Comparison of ENCODE assay signal across 8 mouse cellular contexts in genomic region chr14:79486617-79486992, GRCm38 (mm10). TPM values are rescaled to one million over a fixed set of nuclear protein-coding genes. Genes with fewer than 3 reads are reported as not detected.
DNase-seq lines count a peak whose midpoint lies in the region; ATAC-seq lines count a peak whose summit lies in the region.

No protein-coding gene starts in this region.

- ATAC-seq in kidney, embryonic 14.5 days (ENCODE audit: low FRiP score, low TSS enrichment) = no peak
- ATAC-seq in hindbrain, embryonic 11.5 days (ENCODE audit: low FRiP score) = no peak
- peak; percentile 66 for ATAC-seq in megakaryocyte-erythroid progenitor cell, adult 5-6 weeks (replicated peaks; ENCODE audit: low FRiP score, low TSS enrichment, poor library complexity, severe bottlenecking)
- ATAC-seq in CD4-positive, CD25-positive, alpha-beta regulatory T cell, adult 4 months = no peak

- H3K4me2 ChIP-seq in kidney, embryonic 14.5 days (replicated peaks; ENCODE audit: low read depth, low read length) = peak overlapping the region; percentile 53
- H3K4me2 ChIP-seq in hindbrain, embryonic 11.5 days (replicated peaks; ENCODE audit: low read depth, low read length) = peak overlapping the region; percentile 37; the same call in 1 of the 2 replicates

- no peaks in the 10 kb centered on the region for H3K36me3 ChIP-seq in kidney, embryonic 14.5 days (ENCODE audit: control insufficient read depth, insufficient read depth, low read length)
- no peaks in the 10 kb centered on the region; the same call in 1 of the 2 replicates for H3K36me3 ChIP-seq in embryonic facial prominence, embryonic 10.5 days (replicated peaks)
- no peaks in the 10 kb centered on the region for H3K36me3 ChIP-seq in hindbrain, embryonic 11.5 days (ENCODE audit: control insufficient read depth, insufficient read depth, low read length)

- 17% methylated on average over 8 of the region's 8 CpGs for WGBS in kidney, embryonic 14.5 days
- 19% methylated on average over 8 of the region's 8 CpGs for WGBS in embryonic facial prominence, embryonic 10.5 days
- 26% methylated on average over 8 of the region's 8 CpGs for WGBS in hindbrain, embryonic 11.5 days

- peak overlapping the region; percentile 18; the same call in 1 of the 2 replicates for H3K27ac ChIP-seq in kidney, embryonic 14.5 days (ENCODE audit: low read depth, low read length)
- H3K27ac ChIP-seq in embryonic facial prominence, embryonic 10.5 days (replicated peaks) = peak overlapping the region; percentile 69
- no peak overlapping the region for H3K27ac ChIP-seq in hindbrain, embryonic 11.5 days (ENCODE audit: low read depth, low read length)

- H3K9me3 ChIP-seq in kidney, embryonic 14.5 days (ENCODE audit: control insufficient read depth, low read length) = no peaks in the 10 kb centered on the region
- H3K9me3 ChIP-seq in embryonic facial prominence, embryonic 10.5 days = no peaks in the 10 kb centered on the region
- H3K9me3 ChIP-seq in hindbrain, embryonic 11.5 days (ENCODE audit: control insufficient read depth, low read length) = no peaks in the 10 kb centered on the region

- H3K9ac ChIP-seq in kidney, embryonic 14.5 days (ENCODE audit: low read depth, low read length) = peak overlapping the region; percentile 35; the same call in 1 of the 2 replicates
- H3K9ac ChIP-seq in hindbrain, embryonic 11.5 days (ENCODE audit: low read depth, low read length) = no peak overlapping the region

- H3K4me1 ChIP-seq in kidney, embryonic 14.5 days (ENCODE audit: control insufficient read depth, insufficient read depth, low read length) = peaks cover 22% of the 10 kb centered on the region
- H3K4me1 ChIP-seq in embryonic facial prominence, embryonic 10.5 days = peaks cover 47% of the 10 kb centered on the region
- peaks cover 5% of the 10 kb centered on the region; the same call in 1 of the 2 replicates for H3K4me1 ChIP-seq in hindbrain, embryonic 11.5 days (replicated peaks; ENCODE audit: control insufficient read depth, insufficient read depth, low read length)

- H3K27me3 ChIP-seq in kidney, embryonic 14.5 days (ENCODE audit: control insufficient read depth, insufficient read depth, low read length) = no peaks in the 10 kb centered on the region
- H3K27me3 ChIP-seq in embryonic facial prominence, embryonic 10.5 days (replicated peaks; ENCODE audit: low read depth, poor library complexity, severe bottlenecking) = no peaks in the 10 kb centered on the region; the same call in 1 of the 2 replicates
- H3K27me3 ChIP-seq in hindbrain, embryonic 11.5 days (ENCODE audit: control insufficient read depth, insufficient read depth, low read length) = no peaks in the 10 kb centered on the region

- H3K4me3 ChIP-seq in kidney, embryonic 14.5 days (ENCODE audit: low read length) = peak overlapping the region; percentile 31; the same call in 1 of the 2 replicates
- H3K4me3 ChIP-seq in embryonic facial prominence, embryonic 10.5 days = peak overlapping the region; percentile 52
- H3K4me3 ChIP-seq in hindbrain, embryonic 11.5 days (ENCODE audit: low read depth, low read length) = no peak overlapping the region

- no peak for DNase-seq in kidney, adult 11 months
- DNase-seq in embryonic facial prominence, embryonic 10.5 days (ENCODE audit: low spot score) = no peak
- DNase-seq in hindbrain, embryonic 11.5 days (ENCODE audit: low spot score) = no peak
- DNase-seq in frontal cortex, postnatal 10 days (ENCODE audit: low spot score in 2 of 2) = no peak
- DNase-seq in layer of hippocampus, adult 9-11 months = no peak

RNA-seq across cellular contexts. Expression of gene Wbp4, which starts 5.3 kb away (rescaled TPM):
- 47.1 and 64.8 TPM in 2 replicates for polyA plus RNA-seq in kidney, embryonic 14.5 days (2014; fragmentation: Nextera tagmentation; extraction: Ambion mirVana)
- polyA plus RNA-seq in embryonic facial prominence, embryonic 10.5 days (2016; fragmentation: Nextera tagmentation; extraction: Ambion mirVana) = 48.1 and 54.8 TPM in 2 replicates
- polyA plus RNA-seq in hindbrain, embryonic 11.5 days (2014; fragmentation: Nextera tagmentation; extraction: Ambion mirVana) = 59.1 and 61.3 TPM in 2 replicates
- 26.9 and 33.8 TPM in 2 replicates for total RNA-seq in megakaryocyte-erythroid progenitor cell, adult 5-6 weeks (2014; fragmentation: Nextera tagmentation)
- 57.3 and 94.9 TPM in 2 replicates for total RNA-seq in megakaryocyte-erythroid progenitor cell, adult 5-6 weeks (2017)
- polyA plus RNA-seq in CD4-positive, CD25-positive, alpha-beta regulatory T cell, adult 4 months (2017; shearing (Covaris generic)) = 10 to 100 TPM; 25.3 to 27.1 TPM

RNA-seq across cellular contexts. Expression of gene Elf1, which starts 5.6 kb away (rescaled TPM):
- 13.9 and 18.5 TPM in 2 replicates for polyA plus RNA-seq in kidney, embryonic 14.5 days (2014; fragmentation: Nextera tagmentation; extraction: Ambion mirVana)
- 5.4 and 5.9 TPM in 2 replicates for polyA plus RNA-seq in embryonic facial prominence, embryonic 10.5 days (2016; fragmentation: Nextera tagmentation; extraction: Ambion mirVana)
- 8.7 and 9.4 TPM in 2 replicates for polyA plus RNA-seq in hindbrain, embryonic 11.5 days (2014; fragmentation: Nextera tagmentation; extraction: Ambion mirVana)
- 51.9 and 58.5 TPM in 2 replicates for total RNA-seq in megakaryocyte-erythroid progenitor cell, adult 5-6 weeks (2014; fragmentation: Nextera tagmentation)
- total RNA-seq in megakaryocyte-erythroid progenitor cell, adult 5-6 weeks (2017) = 111 and 178 TPM in 2 replicates
- polyA plus RNA-seq in CD4-positive, CD25-positive, alpha-beta regulatory T cell, adult 4 months (2017; shearing (Covaris generic)) = 100 to 1,000 TPM; 149 to 199 TPM

RNA-seq across cellular contexts. Expression of gene Kbtbd6, which starts 35.0 kb away (rescaled TPM):
- 2.9 and 3.2 TPM in 2 replicates for polyA plus RNA-seq in kidney, embryonic 14.5 days (2014; fragmentation: Nextera tagmentation; extraction: Ambion mirVana)
- 5.1 and 6.1 TPM in 2 replicates for polyA plus RNA-seq in embryonic facial prominence, embryonic 10.5 days (2016; fragmentation: Nextera tagmentation; extraction: Ambion mirVana)
- polyA plus RNA-seq in hindbrain, embryonic 11.5 days (2014; fragmentation: Nextera tagmentation; extraction: Ambion mirVana) = 5.0 and 5.5 TPM in 2 replicates
- total RNA-seq in megakaryocyte-erythroid progenitor cell, adult 5-6 weeks (2014; fragmentation: Nextera tagmentation) = 3.3 and 4.0 TPM in 2 replicates
- total RNA-seq in megakaryocyte-erythroid progenitor cell, adult 5-6 weeks (2017) = 4.4 and 5.1 TPM in 2 replicates
- not detected for polyA plus RNA-seq in CD4-positive, CD25-positive, alpha-beta regulatory T cell, adult 4 months (2017; shearing (Covaris generic))
